Mouse (Mus musculus) left cerebral cortex, adult 18-20 months (tissue): Measurements from ENCODE around the gene Gm17631. TPM values are rescaled to one million over a fixed set of nuclear protein-coding genes. Genes with fewer than 3 reads are reported as not detected.
"Not testable (repeated sequence)": the region's sequence is repeated elsewhere in the genome, so short reads cannot be mapped to it uniquely, and the experiment has no call there.

Experiments
- DNase-seq, 2 experiments: peaks; one replicate each; pipeline ENCODE4 v3.0.0; 2021 to 2022; ENCODE audit warnings: low spot score in 2 of 2, mixed read lengths in 1 of 2
- long read RNA-seq, 2 experiments: library from polyadenylated mRNA; stranded (forward); transcript quantifications; one replicate each; pipeline ENCODE4 v2.0.0; 2021
- total RNA-seq, 2 experiments: library from RNA; stranded (reverse); gene quantifications; 2 replicates each; pipeline ENCODE4 v1.2.3; 2021

Gene Gm17631
- not detected for total RNA-seq
- long read RNA-seq, experiment 1: 0 reads
- long read RNA-seq, experiment 2: 0 reads

DNA sequence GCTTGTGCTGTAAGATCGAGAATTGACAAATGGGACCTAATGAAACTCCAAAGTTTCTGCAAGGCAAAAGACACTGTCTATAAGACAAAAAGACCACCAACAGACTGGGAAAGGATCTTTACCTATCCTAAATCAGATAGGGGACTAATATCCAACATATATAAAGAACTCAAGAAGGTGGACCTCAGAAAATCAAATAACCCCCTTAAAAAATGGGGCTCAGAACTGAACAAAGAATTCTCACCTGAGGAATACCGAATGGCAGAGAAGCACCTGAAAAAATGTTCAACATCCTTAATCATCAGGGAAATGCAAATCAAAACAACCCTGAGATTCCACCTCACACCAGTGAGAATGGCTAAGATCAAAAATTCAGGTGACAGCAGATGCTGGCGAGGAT lies at the start of gene Gm17631:
Gene Gm17631 (plus strand): TSS at position 301 of the 400 bp plus-strand sequence.
- DNase-seq: not testable (repeated sequence)

DNA sequence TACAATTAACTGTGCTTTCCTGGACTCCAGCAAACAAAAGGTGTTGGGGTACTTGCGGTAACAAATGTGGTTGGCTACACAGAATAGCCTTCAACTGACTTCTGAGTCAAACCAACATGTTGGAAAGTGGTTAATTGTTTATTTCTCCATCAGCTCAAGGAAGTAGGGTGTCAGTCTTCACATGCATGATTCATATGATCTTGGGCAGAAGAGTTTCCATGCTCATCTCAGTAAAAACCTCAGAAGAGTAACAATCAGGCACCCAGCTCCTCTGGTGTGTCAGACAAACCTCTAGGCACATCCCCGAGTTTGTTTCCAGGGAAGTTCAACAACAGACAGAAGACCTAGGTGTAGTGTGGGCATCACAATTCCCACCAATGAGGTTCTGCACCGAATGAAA lies 44.7 kb upstream of the Gm17631 start:
- DNase-seq: no peak

- no peak for DNase-seq
Observed at GRCm38 (mm10) chr6:129824004-129824403, 38.4 kb upstream of the Gm17631 start.

- no peak for DNase-seq
Observed at GRCm38 (mm10) chr6:129825559-129825958, 36.9 kb upstream of the Gm17631 start.

DNA sequence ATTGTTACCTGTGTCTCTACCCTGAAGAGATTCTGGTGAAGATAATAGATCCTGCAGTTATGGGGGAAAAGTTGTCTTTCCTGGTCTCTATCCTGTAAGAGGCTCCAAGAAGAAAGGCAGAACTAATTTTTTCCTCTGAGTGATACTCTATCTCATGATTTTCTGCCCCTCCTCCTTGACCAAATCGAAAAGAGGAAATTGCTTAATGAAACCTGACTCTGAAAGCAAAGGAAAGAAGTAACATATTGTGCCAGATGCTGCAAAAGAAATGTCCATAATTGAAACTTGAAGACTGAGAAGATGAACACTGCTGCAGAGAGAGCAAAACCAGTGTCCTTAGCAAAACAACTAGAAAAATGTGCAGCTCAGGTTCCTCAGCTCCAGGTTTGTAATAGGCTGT lies 14.1 kb downstream of the Gm17631 start, which contains the start of gene Klra17:
Gene Klra17 (minus strand): TSS at position 124 of the 400 bp plus-strand sequence.
- no peak for DNase-seq

DNA sequence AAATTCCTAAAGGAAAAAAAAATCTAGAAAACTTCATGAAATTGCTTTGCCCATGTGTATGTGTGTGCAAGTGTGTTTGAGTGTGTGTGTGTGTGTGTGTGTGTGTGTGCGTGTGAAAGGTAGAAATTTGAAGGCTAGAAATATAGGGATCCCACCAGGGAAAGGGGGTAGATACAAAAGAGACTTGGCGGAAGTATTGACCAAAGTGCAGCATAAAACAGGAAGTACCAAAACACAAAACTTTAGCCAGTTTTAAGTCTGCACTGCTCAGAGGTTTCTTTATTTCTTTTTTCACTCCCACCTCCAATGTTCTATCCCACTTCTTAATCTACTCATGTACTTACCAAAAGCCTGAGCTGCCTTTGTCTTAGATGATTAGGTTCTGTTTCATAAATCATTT lies 20.1 kb downstream of the Gm17631 start:
- DNase-seq: no peak

Other genes starting within 250 kb of the Gm17631 start
- not detected for gene Klrk1, start 238.8 kb upstream of the Gm17631 start, total RNA-seq
- gene Klrc3, start 219.3 kb upstream of the Gm17631 start, total RNA-seq: not detected
- not detected for gene Klrc2, start 202.0 kb upstream of the Gm17631 start, total RNA-seq
- gene Klrc1, start 183.7 kb upstream of the Gm17631 start, total RNA-seq: not detected
- gene Klri1, start 145.5 kb upstream of the Gm17631 start, total RNA-seq: not detected
- gene Klri2, start 122.2 kb upstream of the Gm17631 start, total RNA-seq: not detected
- gene Gm156, start 78.4 kb upstream of the Gm17631 start, total RNA-seq: not detected
- gene Klra17, start 14.0 kb downstream of the Gm17631 start, total RNA-seq: not detected
- not detected for gene Klra5, start 55.0 kb downstream of the Gm17631 start, total RNA-seq
- not detected for gene Klra6, start 164.3 kb downstream of the Gm17631 start, total RNA-seq
- gene Klra4, start 204.6 kb downstream of the Gm17631 start, total RNA-seq: not detected